Mouse (Mus musculus): Measurements from ENCODE around the gene Tdrd12.

DNA sequence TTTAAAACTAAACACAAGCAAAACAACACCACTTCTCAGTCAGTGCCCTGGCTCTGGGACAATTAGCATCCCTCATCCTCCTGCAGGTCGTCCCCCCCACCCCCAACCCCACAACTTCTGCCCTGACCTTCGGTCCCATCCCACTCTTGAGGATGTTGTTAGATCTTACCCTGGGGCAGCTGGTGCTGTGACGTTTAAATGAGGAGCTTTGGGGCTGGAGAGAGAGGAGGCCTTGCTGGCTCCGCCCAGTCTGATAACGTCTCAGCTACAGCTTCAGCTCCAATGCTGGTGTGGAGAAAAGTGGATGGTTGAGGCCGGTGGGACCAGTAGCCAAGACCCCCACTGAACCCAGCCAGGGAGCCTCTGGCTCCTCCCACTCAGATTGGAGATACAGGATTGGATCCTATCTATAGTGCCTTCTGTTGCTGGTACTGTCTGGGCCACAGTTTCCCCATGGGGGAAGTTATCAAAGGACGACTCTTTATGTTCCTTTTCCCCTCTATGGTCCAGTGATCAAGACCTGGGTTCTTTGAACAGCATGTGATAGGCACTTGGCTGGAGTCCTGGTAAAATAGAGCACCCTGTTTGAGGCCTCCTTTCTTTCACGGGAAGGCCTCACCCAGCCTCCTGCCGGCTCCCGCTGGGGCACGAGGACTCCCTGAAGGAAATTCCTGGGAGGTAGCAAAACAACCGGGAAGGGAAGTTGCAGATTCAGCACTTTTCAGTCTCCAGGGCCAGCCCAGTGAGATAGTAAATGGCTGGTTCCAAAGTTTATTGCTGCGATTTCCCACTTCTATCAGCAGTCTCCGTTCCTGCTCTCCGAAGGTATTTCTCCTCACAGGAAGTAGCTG, 89.3 kb downstream of the Tdrd12 start, which contains the start of gene Slc7a9:
- TF ChIP-seq CTCF (conservative IDR thresholded peaks at IDR 0.05; ENCODE audit: insufficient read depth, insufficient read length, low read depth, low read length) (no peak), POLR2A (IDR thresholded peaks at IDR 0.05; ENCODE audit: low read depth, low read length) (no peak)
